ENCODE assay signal across 8 mouse cellular contexts in genomic region chr7:4516332-4517050, GRCm38 (mm10). TPM values are rescaled to one million over a fixed set of nuclear protein-coding genes. Genes with fewer than 3 reads are reported as not detected.
DNase-seq lines count a peak whose midpoint lies in the region; ATAC-seq and TF ChIP-seq lines count a peak whose summit lies in the region.

Tnnt1 (minus strand) TSS chr7:4516382.

- no peak for TF ChIP-seq EP300 in liver, postnatal 0 days (IDR thresholded peaks at IDR 0.05; ENCODE audit: low read depth)

- no peak within 1 kb of the TSS for H3K27ac ChIP-seq in liver, embryonic 12.5 days
- H3K27ac ChIP-seq in liver, postnatal 0 days (ENCODE audit: low read depth) = no peak within 1 kb of the TSS
- H3K27ac ChIP-seq in embryonic facial prominence, embryonic 10.5 days (replicated peaks) = peak within 1 kb of the TSS; percentile 71
- H3K27ac ChIP-seq in heart, embryonic 13.5 days (replicated peaks) = peak within 1 kb of the TSS; percentile 93
- no peak within 1 kb of the TSS for H3K27ac ChIP-seq in neural tube, embryonic 12.5 days

- no peak within 1 kb of the TSS for H3K4me3 ChIP-seq in liver, embryonic 12.5 days
- H3K4me3 ChIP-seq in liver, postnatal 0 days (ENCODE audit: low read depth, low read length) = no peak within 1 kb of the TSS
- peak within 1 kb of the TSS; percentile 8; the same call in 1 of the 2 replicates for H3K4me3 ChIP-seq in embryonic facial prominence, embryonic 10.5 days
- peak within 1 kb of the TSS; percentile 38 for H3K4me3 ChIP-seq in heart, embryonic 13.5 days
- no peak within 1 kb of the TSS for H3K4me3 ChIP-seq in neural tube, embryonic 12.5 days

- WGBS in liver, embryonic 12.5 days (ENCODE audit: insufficient replicate concordance) = 12% methylated on average over 4 of the region's 4 CpGs
- 27% methylated on average over 4 of the region's 4 CpGs for WGBS in liver, postnatal 0 days (ENCODE audit: insufficient replicate concordance)
- 16% methylated on average over 4 of the region's 4 CpGs for whole genome bisulfite sequencing in embryonic facial prominence, embryonic 10.5 days
- WGBS in heart, embryonic 13.5 days = 11% methylated on average over 4 of the region's 4 CpGs
- 16% methylated on average over 4 of the region's 4 CpGs for WGBS in neural tube, embryonic 12.5 days

- no peak within 1 kb of the TSS for H3K9ac ChIP-seq in liver, embryonic 12.5 days
- no peak within 1 kb of the TSS for H3K9ac ChIP-seq in liver, postnatal 0 days (replicated peaks)
- H3K9ac ChIP-seq in heart, embryonic 13.5 days = peak within 1 kb of the TSS; percentile 78
- no peak within 1 kb of the TSS for H3K9ac ChIP-seq in neural tube, embryonic 12.5 days

- peaks cover 37% of the 10 kb centered on the region for H3K4me1 ChIP-seq in liver, embryonic 12.5 days
- peaks cover 7% of the 10 kb centered on the region; the same call in 1 of the 2 replicates for H3K4me1 ChIP-seq in liver, postnatal 0 days (ENCODE audit: insufficient read depth)
- peaks cover 35% of the 10 kb centered on the region for H3K4me1 ChIP-seq in embryonic facial prominence, embryonic 10.5 days
- peaks cover 88% of the 10 kb centered on the region for H3K4me1 ChIP-seq in heart, embryonic 13.5 days
- peaks cover 10% of the 10 kb centered on the region for H3K4me1 ChIP-seq in neural tube, embryonic 12.5 days

- H3K36me3 ChIP-seq in liver, embryonic 12.5 days = no peaks in the 10 kb centered on the region
- H3K36me3 ChIP-seq in liver, postnatal 0 days (replicated peaks; ENCODE audit: insufficient read depth, low read length) = no peaks in the 10 kb centered on the region
- H3K36me3 ChIP-seq in embryonic facial prominence, embryonic 10.5 days (replicated peaks) = no peaks in the 10 kb centered on the region
- peaks cover 31% of the 10 kb centered on the region for H3K36me3 ChIP-seq in heart, embryonic 13.5 days
- H3K36me3 ChIP-seq in neural tube, embryonic 12.5 days = no peaks in the 10 kb centered on the region

- H3K27me3 ChIP-seq in liver, embryonic 12.5 days (replicated peaks) = peaks cover 15% of the 10 kb centered on the region
- H3K27me3 ChIP-seq in liver, postnatal 0 days (ENCODE audit: insufficient read depth, low read length) = peaks cover 12% of the 10 kb centered on the region
- peaks cover 12% of the 10 kb centered on the region for H3K27me3 ChIP-seq in embryonic facial prominence, embryonic 10.5 days (replicated peaks; ENCODE audit: low read depth, poor library complexity, severe bottlenecking)
- H3K27me3 ChIP-seq in heart, embryonic 13.5 days (replicated peaks) = no peaks in the 10 kb centered on the region
- peaks cover 8% of the 10 kb centered on the region for H3K27me3 ChIP-seq in neural tube, embryonic 12.5 days (replicated peaks)

- TF ChIP-seq CTCF in liver, postnatal 0 days (IDR thresholded peaks at IDR 0.05; ENCODE audit: low read depth) = no peak

- ATAC-seq in liver, embryonic 12.5 days = no peak
- ATAC-seq in liver, postnatal 0 days = no peak
- peak; percentile 49; the same call in 1 of the 2 replicates for ATAC-seq in heart, embryonic 13.5 days (ENCODE audit: extremely low read depth, insufficient number of reproducible peaks, low FRiP score, low TSS enrichment)
- ATAC-seq in neural tube, embryonic 12.5 days (ENCODE audit: low FRiP score, low read depth) = 0 out of 2 replicates have a peak, but pooled peaks have one; percentile 34

- no peak within 1 kb of the TSS for H3K4me2 ChIP-seq in liver, embryonic 12.5 days
- H3K4me2 ChIP-seq in liver, postnatal 0 days (ENCODE audit: low read depth, low read length) = no peak within 1 kb of the TSS
- peak within 1 kb of the TSS; percentile 63 for H3K4me2 ChIP-seq in heart, embryonic 13.5 days
- no peak within 1 kb of the TSS for H3K4me2 ChIP-seq in neural tube, embryonic 12.5 days (replicated peaks)

- DNase-seq in liver, postnatal 0 days = no peak
- DNase-seq in embryonic facial prominence, embryonic 10.5 days (ENCODE audit: low spot score) = peak; percentile 48
- DNase-seq in natural killer cell, adult 2 months (ENCODE audit: low spot score in 2 of 2) = no peak
- no peak for DNase-seq in kidney, adult 8-10 months
- DNase-seq in MN1 (ENCODE audit: low spot score) = no peak

- H3K9me3 ChIP-seq in liver, embryonic 12.5 days (replicated peaks) = no peaks in the 10 kb centered on the region
- no peaks in the 10 kb centered on the region for H3K9me3 ChIP-seq in liver, postnatal 0 days (ENCODE audit: low read length)
- no peaks in the 10 kb centered on the region for H3K9me3 ChIP-seq in embryonic facial prominence, embryonic 10.5 days
- no peaks in the 10 kb centered on the region for H3K9me3 ChIP-seq in heart, embryonic 13.5 days
- no peaks in the 10 kb centered on the region for H3K9me3 ChIP-seq in neural tube, embryonic 12.5 days

RNA-seq across cellular contexts. Expression of gene Tnnt1, which starts in this region (rescaled TPM):
- polyA plus RNA-seq in liver, embryonic 12.5 days (2016; fragmentation: Nextera tagmentation; extraction: Ambion mirVana) = 13.7 and 17.9 TPM in 2 replicates
- polyA plus RNA-seq in liver, postnatal 0 days (2015; fragmentation: Nextera tagmentation; extraction: Ambion mirVana) = 5.3 and 11.2 TPM in 2 replicates
- polyA plus RNA-seq in embryonic facial prominence, embryonic 10.5 days (2016; fragmentation: Nextera tagmentation; extraction: Ambion mirVana) = 8.3 and 10.4 TPM in 2 replicates
- polyA plus RNA-seq in heart, embryonic 13.5 days (2015; fragmentation: Nextera tagmentation; extraction: Ambion mirVana) = 610 and 755 TPM in 2 replicates
- polyA plus RNA-seq in neural tube, embryonic 12.5 days (2016; fragmentation: Nextera tagmentation; extraction: Ambion mirVana) = 58.1 and 75.1 TPM in 2 replicates

Comparison
In these comparisons a context has a peak if more than half of its experiments do, and no peak if none do; other contexts are left out.
1. ATAC-seq: peak in heart, embryonic 13.5 days (single experiment) and neural tube, embryonic 12.5 days (single experiment); none in liver, embryonic 12.5 days (single experiment) and liver, postnatal 0 days (single experiment).
2. H3K27ac ChIP-seq: peak in embryonic facial prominence, embryonic 10.5 days (single experiment) and heart, embryonic 13.5 days (single experiment); none in liver, embryonic 12.5 days (single experiment), liver, postnatal 0 days (single experiment) and neural tube, embryonic 12.5 days (single experiment).
3. H3K4me3 ChIP-seq: peak in embryonic facial prominence, embryonic 10.5 days (single experiment) and heart, embryonic 13.5 days (single experiment); none in liver, embryonic 12.5 days (single experiment), liver, postnatal 0 days (single experiment) and neural tube, embryonic 12.5 days (single experiment).